11 mouse cellular contexts compared by ENCODE assay signal in the genomic region with DNA sequence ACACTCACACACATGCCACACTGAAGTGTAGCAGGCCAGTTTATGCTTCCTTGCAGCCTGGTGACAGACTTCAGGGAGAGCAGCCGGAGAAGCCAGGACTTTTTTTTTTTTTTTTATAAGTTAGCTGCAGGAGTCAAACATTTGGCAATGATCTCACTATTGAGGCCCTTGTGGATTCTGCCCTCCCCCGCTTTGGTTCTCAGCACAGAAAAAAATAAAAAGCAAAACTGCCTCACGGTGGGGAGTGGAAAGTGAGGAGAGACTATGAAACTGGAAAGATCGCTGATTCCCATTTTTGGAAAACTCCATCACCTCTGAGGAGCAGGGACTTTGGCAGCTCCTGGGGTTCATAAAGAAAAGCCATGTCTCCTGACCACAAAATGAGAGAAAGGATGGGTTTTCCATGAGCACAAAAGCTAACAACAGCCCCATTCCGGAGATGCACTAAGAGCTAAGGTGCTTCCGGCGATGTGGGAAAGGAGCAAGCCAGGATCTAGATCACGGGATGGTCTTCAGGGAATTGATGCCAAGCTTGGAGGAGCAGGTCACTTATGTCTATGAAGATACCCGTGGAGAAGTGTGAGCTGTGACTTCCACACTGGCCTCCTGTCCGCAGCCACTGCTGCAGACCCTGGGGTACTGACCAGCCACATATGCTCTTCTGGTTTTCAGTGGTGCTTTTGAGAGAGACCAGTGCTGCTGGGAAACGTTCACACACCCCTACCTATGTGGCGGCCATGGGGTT. TPM values are rescaled to one million over a fixed set of nuclear protein-coding genes. Genes with fewer than 3 reads are reported as not detected.
A peak's percentile ranks its signal among the peaks of the same experiment; 100 is the strongest.
DNase-seq lines count a peak whose midpoint lies in the region; ATAC-seq and TF ChIP-seq lines count a peak whose summit lies in the region.
"Had no signal": no experiment of that assay in that cellular context is flagged by ENCODE, and none has a peak within 500 bp of the region (broad histone marks: within the 10 kb centered on the region; RNA-seq: fewer than 3 reads in every experiment).

No protein-coding gene starts in this region.

- no peak overlapping the region for H3K9ac ChIP-seq in midbrain, embryonic 11.5 days (ENCODE audit: low read length)
- peak overlapping the region; percentile 17; the same call in 1 of the 2 replicates for H3K9ac ChIP-seq in heart, embryonic 16.5 days (ENCODE audit: low read length)
- no peak overlapping the region for H3K9ac ChIP-seq in stomach, embryonic 16.5 days (ENCODE audit: low read length)

- intact Hi-C loops in gastrocnemius, adult 2 months (cut with DNase I): no loop called here

- H3K27ac ChIP-seq in gastrocnemius, adult 2 months: peak overlapping the region; percentile 73; the same call in 1 of the 2 replicates
- peak overlapping the region; percentile 58 for H3K27ac ChIP-seq in midbrain, embryonic 10.5 days (replicated peaks)
- H3K27ac ChIP-seq in midbrain, embryonic 11.5 days (ENCODE audit: low read depth, low read length): no peak overlapping the region
- H3K27ac ChIP-seq in heart, embryonic 16.5 days (ENCODE audit: low read length): peak overlapping the region; percentile 79
- peak overlapping the region; percentile 49 for H3K27ac ChIP-seq in stomach, embryonic 16.5 days (ENCODE audit: low read length)

- H3K27me3 ChIP-seq in midbrain, embryonic 10.5 days (ENCODE audit: low read depth, poor library complexity, severe bottlenecking): no peaks in the 10 kb centered on the region
- no peaks in the 10 kb centered on the region for H3K27me3 ChIP-seq in midbrain, embryonic 11.5 days (ENCODE audit: control insufficient read depth, insufficient read depth, low read length)
- no peaks in the 10 kb centered on the region for H3K27me3 ChIP-seq in heart, embryonic 16.5 days (ENCODE audit: control insufficient read depth, insufficient read depth, low read length)
- H3K27me3 ChIP-seq in stomach, embryonic 16.5 days (ENCODE audit: control insufficient read depth, insufficient read depth, low read length): no peaks in the 10 kb centered on the region

- H3K36me3 ChIP-seq in midbrain, embryonic 10.5 days: no peaks in the 10 kb centered on the region
- H3K36me3 ChIP-seq in midbrain, embryonic 11.5 days (ENCODE audit: control insufficient read depth, insufficient read depth, low read length): no peaks in the 10 kb centered on the region
- H3K36me3 ChIP-seq in heart, embryonic 16.5 days (ENCODE audit: control insufficient read depth, insufficient read depth): no peaks in the 10 kb centered on the region
- H3K36me3 ChIP-seq in stomach, embryonic 16.5 days (ENCODE audit: control insufficient read depth, insufficient read depth, low read length): no peaks in the 10 kb centered on the region

- no peak for TF ChIP-seq CTCF in gastrocnemius, adult 2 months (IDR thresholded peaks at IDR 0.05)

- ATAC-seq in midbrain, embryonic 11.5 days (ENCODE audit: low FRiP score): no peak
- ATAC-seq in heart, embryonic 16.5 days (replicated peaks; ENCODE audit: extremely low read depth, insufficient read depth, low FRiP score): peak; percentile 16; the same call in 1 of the 2 replicates
- peak; percentile 40; the same call in 1 of the 2 replicates for ATAC-seq in stomach, embryonic 16.5 days (ENCODE audit: insufficient read depth, low FRiP score)

- H3K4me1 ChIP-seq in midbrain, embryonic 10.5 days: peaks cover 37% of the 10 kb centered on the region
- H3K4me1 ChIP-seq in midbrain, embryonic 11.5 days (ENCODE audit: control insufficient read depth, insufficient read depth, low read length): peaks cover 14% of the 10 kb centered on the region
- peaks cover 31% of the 10 kb centered on the region for H3K4me1 ChIP-seq in heart, embryonic 16.5 days (ENCODE audit: control insufficient read depth, insufficient read depth, low read length)
- peaks cover 29% of the 10 kb centered on the region for H3K4me1 ChIP-seq in stomach, embryonic 16.5 days (ENCODE audit: control insufficient read depth, insufficient read depth, low read length)

- H3K9me3 ChIP-seq in midbrain, embryonic 10.5 days (replicated peaks): peaks cover 9% of the 10 kb centered on the region; the same call in 1 of the 2 replicates
- H3K9me3 ChIP-seq in midbrain, embryonic 11.5 days (ENCODE audit: control insufficient read depth, low read length): no peaks in the 10 kb centered on the region
- H3K9me3 ChIP-seq in heart, embryonic 16.5 days (replicated peaks; ENCODE audit: control insufficient read depth, low read length): peaks cover 7% of the 10 kb centered on the region
- peaks cover 9% of the 10 kb centered on the region; the same call in 1 of the 2 replicates for H3K9me3 ChIP-seq in stomach, embryonic 16.5 days (replicated peaks; ENCODE audit: control insufficient read depth, low read length)

- DNase-seq in gastrocnemius, adult 2 months: no peak
- DNase-seq in gastrocnemius, postnatal 10 days: no peak
- no peak for DNase-seq in midbrain, embryonic 10.5 days (ENCODE audit: low spot score)
- DNase-seq in midbrain, embryonic 11.5 days (ENCODE audit: low spot score, missing footprints): no peak
- no peak for DNase-seq in natural killer cell, adult 2 months (ENCODE audit: low spot score in 2 of 2)
- no peak for DNase-seq in thymus, postnatal 25 days
- DNase-seq: B cell, adult 2 months; layer of hippocampus, postnatal 36 days; right cerebral cortex, postnatal 14 days had no signal

- WGBS in midbrain, embryonic 10.5 days: 87% methylated on average over 12 of the region's 12 CpGs
- 83% methylated on average over 12 of the region's 12 CpGs for WGBS in midbrain, embryonic 11.5 days
- 58% methylated on average over 12 of the region's 12 CpGs for WGBS in heart, embryonic 16.5 days
- 62% methylated on average over 12 of the region's 12 CpGs for WGBS in stomach, embryonic 16.5 days

- H3K4me2 ChIP-seq in midbrain, embryonic 11.5 days: no peak overlapping the region
- H3K4me2 ChIP-seq in heart, embryonic 16.5 days (ENCODE audit: low read depth, low read length): no peak overlapping the region
- H3K4me2 ChIP-seq in stomach, embryonic 16.5 days (ENCODE audit: low read depth, low read length): no peak overlapping the region

- H3K4me3 ChIP-seq in gastrocnemius, adult 2 months: no peak overlapping the region
- no peak overlapping the region for H3K4me3 ChIP-seq in midbrain, embryonic 10.5 days
- H3K4me3 ChIP-seq in midbrain, embryonic 11.5 days (ENCODE audit: low read depth, low read length): no peak overlapping the region
- no peak overlapping the region for H3K4me3 ChIP-seq in heart, embryonic 16.5 days (ENCODE audit: low read length)
- no peak overlapping the region for H3K4me3 ChIP-seq in stomach, embryonic 16.5 days (replicated peaks; ENCODE audit: low read length)

RNA-seq across cellular contexts. Expression of a gene that starts 57.1 kb away (rescaled TPM):
- total RNA-seq in gastrocnemius, adult 2 months (2021): under 1 TPM; 0.08 to 0.10 TPM
- total RNA-seq in gastrocnemius, postnatal 10 days (2021): under 1 TPM; 0.68 to 0.75 TPM
- polyA plus RNA-seq in midbrain, embryonic 10.5 days (2016; fragmentation: Nextera tagmentation; extraction: Ambion mirVana): 0.25 and 0.32 TPM in 2 replicates
- polyA plus RNA-seq in midbrain, embryonic 11.5 days (2014; fragmentation: Nextera tagmentation; extraction: Ambion mirVana): 0.62 and 0.85 TPM in 2 replicates
- polyA plus RNA-seq in heart, embryonic 16.5 days (2015; fragmentation: Nextera tagmentation; extraction: Ambion mirVana): 0.49 and 0.81 TPM in 2 replicates
- 1.5 and 1.7 TPM in 2 replicates for polyA plus RNA-seq in stomach, embryonic 16.5 days (2015; fragmentation: Nextera tagmentation; extraction: Ambion mirVana)
